Mouse (Mus musculus) neutrophil, adult 59 days (primary cell): ENCODE data around the gene Rbm12. TPM values are rescaled to one million over a fixed set of nuclear protein-coding genes. Genes with fewer than 3 reads are reported as not detected.

Experiments
- total RNA-seq, 2 experiments: library from RNA; stranded (reverse); gene quantifications; 1 replicate in 1 of 2; 2 replicates in 1 of 2; pipeline ENCODE4 v1.2.4; 2023

The Rbm12 gene
- total RNA-seq: 10 to 100 TPM; 27.6 to 30.1 TPM

DNA sequence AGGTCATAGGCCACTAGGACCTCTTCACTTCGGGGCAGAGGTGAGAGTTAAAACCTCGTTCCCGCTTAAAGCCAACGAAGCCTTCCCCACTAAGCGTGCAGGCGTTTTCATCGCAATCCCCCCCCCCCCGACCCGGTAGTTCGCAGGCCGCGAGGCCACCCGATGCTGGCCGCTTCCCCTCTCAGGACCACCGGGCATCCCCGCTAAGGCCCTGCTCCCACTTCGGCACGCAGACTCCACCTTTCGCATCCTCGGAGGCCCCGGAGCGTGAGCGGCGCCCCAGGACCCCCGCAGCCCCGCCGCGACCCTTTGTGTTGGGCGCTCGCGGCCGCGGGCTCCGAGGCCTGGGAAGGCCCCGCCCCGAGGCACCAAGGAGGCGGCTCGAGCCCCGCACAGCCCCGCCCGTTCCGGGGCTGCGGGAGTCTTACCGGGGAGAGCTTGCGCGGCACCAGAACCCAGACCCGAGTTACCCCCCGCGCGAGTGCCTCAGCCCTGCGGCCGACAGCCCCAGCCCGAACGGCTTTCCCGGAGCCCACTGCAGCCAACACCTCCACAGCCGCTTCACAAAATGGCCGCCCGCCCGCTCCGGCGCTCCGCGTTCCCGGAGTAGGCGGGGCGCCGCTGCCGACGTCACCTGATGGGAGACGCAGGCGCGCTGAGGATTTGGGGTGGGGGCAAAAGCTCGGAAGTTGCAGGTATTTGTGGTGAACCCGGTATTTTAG is at the start of gene Rbm12, which contains the start of gene Cpne1:
TSS of gene Rbm12 (minus strand) at position 621 of the 722 bp plus-strand sequence.
TSS of gene Cpne1 (minus strand) at position 608 of the 722 bp plus-strand sequence.

GRCm38 (mm10) chr2:156143953-156144724 is 32.4 kb upstream of the Rbm12 start, which contains the start of the genes Romo1 and Nfs1:
Romo1 (plus strand) TSS chr2:156144039.
Nfs1 (minus strand) TSS chr2:156144186.

DNA sequence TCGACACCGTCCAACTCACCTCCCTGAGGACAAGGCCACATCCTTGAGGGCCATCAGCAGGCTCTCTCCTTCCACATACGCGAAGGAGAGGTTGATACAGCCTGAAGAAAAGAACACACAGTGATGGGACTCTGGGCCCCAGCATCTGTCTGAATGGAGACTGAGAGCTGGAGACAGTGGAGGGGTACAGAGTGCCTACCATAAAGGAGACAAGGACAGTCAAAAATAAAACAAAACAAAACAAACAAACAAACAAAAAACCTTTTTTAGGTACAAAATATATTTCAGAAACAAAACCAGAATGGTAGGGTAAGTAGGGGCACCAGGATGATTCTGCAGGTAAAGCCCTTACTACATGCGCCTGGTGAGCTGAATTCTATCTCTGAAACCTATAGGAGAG is 15.2 kb upstream of the Rbm12 start, which contains the start of gene Gm28036:
TSS of gene Gm28036 (minus strand) at position 101 of the 400 bp plus-strand sequence.

DNA sequence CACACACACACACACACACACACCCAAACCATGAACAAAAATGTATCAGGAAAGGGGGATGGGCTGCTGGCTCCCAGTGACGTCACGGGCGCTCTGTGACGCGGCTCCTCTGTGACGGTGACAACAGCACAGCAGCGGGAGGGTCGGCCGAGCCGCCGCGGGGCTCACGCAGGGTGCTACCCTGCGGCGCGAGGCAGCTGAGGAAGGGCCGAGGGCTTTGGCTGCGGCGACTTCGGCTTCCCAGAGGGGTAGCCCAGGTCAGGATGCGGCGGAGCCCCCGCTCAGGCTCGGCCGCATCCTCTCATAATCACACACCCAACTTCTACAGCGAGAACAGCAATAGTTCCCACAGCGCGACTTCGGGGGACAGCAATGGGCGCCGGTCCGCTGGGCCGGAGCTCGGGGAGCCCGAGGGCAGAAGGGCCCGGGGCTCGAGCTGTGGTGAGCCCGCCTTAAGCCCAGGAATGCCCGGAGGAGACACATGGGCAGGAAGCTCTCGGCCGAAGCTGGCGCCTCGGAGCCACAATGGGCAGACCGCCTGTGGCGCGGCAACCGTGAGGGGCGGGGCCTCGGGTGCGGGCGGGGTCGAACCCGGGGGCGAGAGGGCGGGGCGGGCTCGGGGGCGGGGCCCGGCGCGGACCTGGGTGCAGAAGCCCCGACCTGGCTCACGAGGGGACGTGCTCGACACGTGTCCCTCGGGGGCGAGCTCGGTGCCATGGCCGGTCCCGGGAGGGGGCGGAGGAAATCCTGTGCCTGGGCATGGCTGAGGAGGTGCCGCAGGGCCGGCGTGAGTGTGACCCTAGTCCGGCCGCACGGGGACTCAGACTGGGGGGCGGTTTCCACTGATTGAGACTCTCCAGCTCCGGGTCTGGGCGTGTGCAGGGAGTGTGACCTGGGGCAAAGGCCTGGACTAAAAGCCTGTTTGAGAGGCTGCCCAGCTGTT is 46.4 kb downstream of the Rbm12 start, which contains the start of gene Spag4:
TSS of gene Spag4 (plus strand) at position 77 of the 943 bp plus-strand sequence.

GRCm38 (mm10) chr2:156052816-156053215 is 59.0 kb downstream of the Rbm12 start, which contains the start of gene Fer1l4:
Fer1l4 (minus strand) TSS chr2:156052947.

Other genes with a start within 250 kb of the Rbm12 start
- gene Uqcc1, start 181.7 kb downstream of the Rbm12 start, total RNA-seq: 10 to 100 TPM; 11.3 to 12.6 TPM
- not detected for gene Gm15557, start 171.2 kb downstream of the Rbm12 start, total RNA-seq
- gene Gdf5, start 166.6 kb downstream of the Rbm12 start, total RNA-seq: not detected
- gene Cep250, start 155.5 kb downstream of the Rbm12 start, total RNA-seq: 10 to 100 TPM; 56.6 to 70.4 TPM
- under 1 TPM; 0.20 to 0.40 TPM for gene 6430550D23Rik, start 104.0 kb downstream of the Rbm12 start, total RNA-seq
- 10 to 100 TPM; 64.3 to 65.9 TPM for gene Ergic3, start 103.9 kb downstream of the Rbm12 start, total RNA-seq
- not detected for gene Fer1l4, start 59.0 kb downstream of the Rbm12 start, total RNA-seq
- 1 to 10 TPM; 1.1 to 1.3 TPM for gene Spag4, start 46.8 kb downstream of the Rbm12 start, total RNA-seq
- gene Cpne1, start within 50 bp of the Rbm12 start, total RNA-seq: 10 to 100 TPM; 80.8 to 84.7 TPM
- 10 to 100 TPM in 1 of 2 experiments, 1 to 10 TPM in 1; 9.9 to 13.4 TPM for gene Gm28036, start 15.1 kb upstream of the Rbm12 start, total RNA-seq
- 10 to 100 TPM; 51.6 to 55.7 TPM for gene Romo1, start 32.1 kb upstream of the Rbm12 start, total RNA-seq
- gene Nfs1, start 32.2 kb upstream of the Rbm12 start, total RNA-seq: 10 to 100 TPM; 15.4 to 16.6 TPM
- gene Rbm39, start 68.3 kb upstream of the Rbm12 start, total RNA-seq: 1,000 to 10,000 TPM; 1,069 to 1,095 TPM
- gene Phf20, start 84.5 kb upstream of the Rbm12 start, total RNA-seq: 10 to 100 TPM; 20.3 to 30.4 TPM
- 1 to 10 TPM; 4.9 to 9.4 TPM for gene Cnbd2, start 200.3 kb upstream of the Rbm12 start, total RNA-seq
- 100 to 1,000 TPM; 136 to 141 TPM for gene Scand1, start 200.7 kb upstream of the Rbm12 start, total RNA-seq